Mouse (Mus musculus): ENCODE measurements around the gene Inpp5k.
A peak's percentile ranks its signal among the peaks of the same experiment; 100 is the strongest.
"Not testable (repeated sequence)": the region's sequence is repeated elsewhere in the genome, so short reads cannot be mapped to it uniquely, and the experiment has no call there.

Inpp5k gene

DNA sequence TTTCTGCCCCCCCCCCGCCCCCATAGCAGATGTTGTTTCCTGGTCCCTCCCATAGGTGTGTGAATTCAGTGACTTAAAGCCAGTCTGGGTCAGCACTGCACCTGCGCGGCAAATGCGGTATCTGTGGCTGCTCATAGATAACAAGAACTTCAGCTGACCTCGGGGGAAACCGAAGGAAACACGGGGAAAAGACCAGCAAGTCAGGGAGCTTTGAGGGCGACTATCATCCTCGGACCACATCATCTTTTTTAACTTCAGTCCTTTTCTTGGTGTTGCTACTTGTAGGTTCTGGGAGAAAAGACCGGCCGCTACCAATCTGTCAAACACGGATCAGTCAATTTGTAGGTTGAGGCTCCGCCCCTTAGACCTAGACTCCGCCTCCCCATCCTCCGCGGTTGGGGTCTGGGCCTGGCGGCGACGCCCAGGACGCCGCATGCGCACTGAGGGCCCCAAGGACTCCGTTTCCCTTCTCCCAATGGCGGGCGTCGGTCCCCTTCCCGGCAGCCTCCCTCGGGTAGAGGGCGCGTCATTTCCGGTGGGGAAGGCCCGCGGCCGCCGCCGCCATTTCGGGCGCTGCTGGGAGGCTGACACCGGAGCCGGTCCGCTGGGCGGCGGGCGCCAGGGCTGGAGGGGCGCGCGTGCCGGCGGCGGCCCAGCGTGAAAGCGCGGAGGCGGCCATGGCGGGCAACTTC lies 48.1 kb downstream of the Inpp5k start, which contains the start of gene Crk:
Gene Crk (plus strand): TSS at position 513 of the 692 bp plus-strand sequence.
- peak; percentile 97 for DNase-seq (ENCODE audit: low spot score)

DNA sequence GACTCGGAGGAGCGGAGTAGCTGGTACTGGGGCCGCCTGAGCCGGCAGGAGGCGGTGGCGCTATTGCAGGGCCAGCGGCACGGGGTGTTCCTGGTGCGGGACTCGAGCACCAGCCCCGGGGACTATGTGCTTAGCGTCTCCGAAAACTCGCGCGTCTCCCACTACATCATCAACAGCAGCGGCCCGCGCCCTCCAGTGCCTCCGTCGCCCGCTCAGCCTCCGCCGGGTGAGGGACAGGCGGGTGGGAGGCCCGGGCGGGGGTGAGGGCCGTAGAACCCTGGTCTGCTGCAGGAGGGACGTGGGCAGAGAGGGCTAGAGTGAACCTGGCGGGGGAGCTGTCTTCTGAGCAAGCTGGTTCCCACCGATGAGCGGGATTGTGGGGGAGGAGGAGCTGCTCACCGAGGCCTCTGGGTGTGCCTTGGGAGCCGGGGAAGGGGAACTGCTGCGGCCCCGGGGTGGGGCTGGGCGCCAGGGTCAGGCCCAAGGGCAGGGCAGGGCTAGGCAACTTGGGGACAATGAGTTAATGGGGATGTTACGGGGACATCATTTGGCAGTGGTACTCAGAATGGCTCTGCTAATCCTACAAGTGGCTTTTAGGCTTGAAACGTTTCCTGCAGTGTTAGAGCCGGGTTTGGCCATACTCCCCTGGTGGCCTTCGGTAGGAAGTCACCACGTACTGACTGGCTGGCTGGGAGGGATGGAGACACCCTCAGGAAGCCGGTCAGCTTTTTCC lies 48.8 kb downstream of the Inpp5k start:
- peak; percentile 47 for DNase-seq (ENCODE audit: low spot score)

- DNase-seq (ENCODE audit: low spot score): no peak
These were observed 53.7 kb downstream of the Inpp5k start for GRCm38 (mm10) chr11:75684462-75684861.

GRCm38 (mm10) chr11:75684956-75685355 lies 54.2 kb downstream of the Inpp5k start:
- no peak for DNase-seq (ENCODE audit: low spot score)

- DNase-seq (ENCODE audit: low spot score): no peak
These were observed 56.7 kb downstream of the Inpp5k start for GRCm38 (mm10) chr11:75687343-75687993.

DNA sequence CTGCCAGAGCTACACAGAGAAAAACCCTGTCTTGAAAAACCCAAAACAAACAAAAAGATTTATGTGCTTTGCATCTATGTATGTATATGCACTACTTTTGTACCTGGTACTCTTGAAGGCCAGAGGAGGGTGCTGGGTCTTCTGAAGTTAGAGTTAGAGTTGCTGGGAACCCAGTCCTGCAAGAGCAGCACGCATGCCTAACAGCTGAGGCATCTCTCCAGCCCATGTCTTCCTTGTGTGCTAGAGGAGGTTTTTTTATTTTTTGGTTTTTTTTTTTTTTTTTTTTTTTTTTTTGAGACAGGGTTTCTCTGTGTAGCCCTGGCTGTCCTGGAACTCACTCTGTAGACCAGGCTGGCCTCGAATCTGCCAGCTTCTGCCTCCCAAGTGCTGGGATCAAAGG lies 57.3 kb downstream of the Inpp5k start:
- no peak for DNase-seq (ENCODE audit: low spot score)

GRCm38 (mm10) chr11:75689977-75690376 lies 59.2 kb downstream of the Inpp5k start:
- DNase-seq (ENCODE audit: low spot score): no peak

DNA sequence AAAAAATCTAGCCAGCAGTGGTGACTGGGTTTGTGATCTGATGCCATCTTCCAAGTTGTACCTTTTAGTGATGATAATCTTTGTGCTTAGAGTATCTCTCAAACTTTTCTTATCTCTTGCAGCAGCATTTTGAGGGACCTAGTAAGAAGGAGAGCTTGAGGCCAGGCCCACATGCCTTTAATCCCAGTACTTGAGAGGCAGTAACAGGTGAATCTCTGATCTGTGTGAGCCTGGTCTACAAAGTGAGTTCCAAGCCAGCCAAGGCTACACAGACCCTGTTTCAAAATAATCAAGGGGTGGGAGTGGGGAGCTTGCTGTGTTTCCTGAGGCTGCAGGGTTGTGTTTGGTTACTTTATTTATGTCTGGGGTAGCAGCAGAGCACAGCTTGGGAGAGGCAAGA lies 60.3 kb downstream of the Inpp5k start:
- no peak for DNase-seq (ENCODE audit: low spot score)

DNA sequence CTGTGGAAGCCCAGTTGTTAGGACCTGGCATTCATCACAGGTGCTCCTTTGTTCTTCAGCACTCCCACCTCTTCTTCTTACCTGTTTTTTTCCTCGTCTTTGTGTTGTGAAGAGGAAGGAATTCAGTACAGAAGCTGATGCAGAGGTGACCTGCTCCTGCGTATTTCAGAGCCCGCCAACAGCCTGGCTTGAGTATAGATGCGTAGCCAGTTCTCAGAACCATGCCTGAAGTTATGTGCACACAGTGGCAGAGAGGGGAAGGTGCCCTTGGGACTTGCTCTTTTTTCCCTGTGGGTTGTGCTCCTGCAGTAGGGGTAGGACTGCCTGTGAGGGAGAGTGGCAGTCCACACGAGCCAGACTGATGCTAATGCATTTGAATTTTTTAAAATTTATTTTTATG lies 62.8 kb downstream of the Inpp5k start:
- DNase-seq (ENCODE audit: low spot score): no peak

GRCm38 (mm10) chr11:75697464-75697863 lies 66.7 kb downstream of the Inpp5k start:
- not testable (repeated sequence) for DNase-seq (ENCODE audit: low spot score)
